Mouse (Mus musculus): ENCODE results near the gene Slc35e3. TPM values are rescaled to one million over a fixed set of nuclear protein-coding genes. Genes with fewer than 3 reads are reported as not detected.

The Slc35e3 gene
- polyA plus RNA-seq, 1 experiment = not detected

- Histone ChIP-seq H3K4me1 (ENCODE audit: control insufficient read depth) (no peaks in the 10 kb centered on the region), H3K4me3 (replicated peaks) (no peak overlapping the region), H3K9me3 (ENCODE audit: control insufficient read depth, low read length) (no peaks in the 10 kb centered on the region), H3K27me3 (ENCODE audit: control insufficient read depth) (no peaks in the 10 kb centered on the region), H3K36me3 (ENCODE audit: control insufficient read depth) (peaks cover 95% of the 10 kb centered on the region)
- TF ChIP-seq GATA1 (IDR thresholded peaks at IDR 0.05; ENCODE audit: low read length) = no peak
- no peak for TF ChIP-seq TAL1 (IDR thresholded peaks at IDR 0.05; ENCODE audit: low read length)
These were observed 37.7 kb upstream of the Slc35e3 start for GRCm38 (mm10) chr10:117783786-117784420.

- Histone ChIP-seq H3K4me3 (replicated peaks) (no peak overlapping the region), H3K36me3 (ENCODE audit: control insufficient read depth) (peaks cover 98% of the 10 kb centered on the region)
These were observed 36.5 kb upstream of the Slc35e3 start for GRCm38 (mm10) chr10:117782491-117783260.

GRCm38 (mm10) chr10:117782056-117782455, 35.9 kb upstream of the Slc35e3 start:
- Histone ChIP-seq H3K4me3 (replicated peaks) (no peak overlapping the region), H3K4me1 (ENCODE audit: control insufficient read depth) (no peaks in the 10 kb centered on the region), H3K9me3 (ENCODE audit: control insufficient read depth, low read length) (no peaks in the 10 kb centered on the region), H3K27me3 (ENCODE audit: control insufficient read depth) (no peaks in the 10 kb centered on the region), H3K36me3 (ENCODE audit: control insufficient read depth) (peaks cover 95% of the 10 kb centered on the region)
- TF ChIP-seq GATA1 (IDR thresholded peaks at IDR 0.05; ENCODE audit: low read length) (no peak), TAL1 (IDR thresholded peaks at IDR 0.05; ENCODE audit: low read length) (no peak)

More at GRCm38 (mm10) chr10:117782491-117783260, 36.5 kb upstream of the Slc35e3 start:
- TF ChIP-seq GATA1 (IDR thresholded peaks at IDR 0.05; ENCODE audit: low read length) = no peak
- no peak for TF ChIP-seq TAL1 (IDR thresholded peaks at IDR 0.05; ENCODE audit: low read length)
- H3K4me1 ChIP-seq (ENCODE audit: control insufficient read depth) = no peaks in the 10 kb centered on the region
- H3K27me3 ChIP-seq (ENCODE audit: control insufficient read depth) = no peaks in the 10 kb centered on the region
- no peaks in the 10 kb centered on the region for H3K9me3 ChIP-seq (ENCODE audit: control insufficient read depth, low read length)

- Histone ChIP-seq H3K27me3 (ENCODE audit: control insufficient read depth) (no peaks in the 10 kb centered on the region), H3K4me1 (ENCODE audit: control insufficient read depth) (no peaks in the 10 kb centered on the region; the same call in 1 of the 2 replicates), H3K36me3 (ENCODE audit: control insufficient read depth) (peaks cover 95% of the 10 kb centered on the region), H3K4me3 (replicated peaks) (no peak overlapping the region), H3K9me3 (ENCODE audit: control insufficient read depth, low read length) (no peaks in the 10 kb centered on the region)
- TF ChIP-seq GATA1 (IDR thresholded peaks at IDR 0.05; ENCODE audit: low read length) = no peak
- no peak for TF ChIP-seq TAL1 (IDR thresholded peaks at IDR 0.05; ENCODE audit: low read length)
These were observed 35.0 kb upstream of the Slc35e3 start for GRCm38 (mm10) chr10:117781021-117781725.

- no peaks in the 10 kb centered on the region; the same call in 1 of the 2 replicates for H3K4me1 ChIP-seq (ENCODE audit: control insufficient read depth)
- peaks cover 96% of the 10 kb centered on the region for H3K36me3 ChIP-seq (ENCODE audit: control insufficient read depth)
- no peaks in the 10 kb centered on the region for H3K9me3 ChIP-seq (ENCODE audit: control insufficient read depth, low read length)
- TF ChIP-seq GATA1 (IDR thresholded peaks at IDR 0.05; ENCODE audit: low read length) = no peak
- TF ChIP-seq TAL1 (IDR thresholded peaks at IDR 0.05; ENCODE audit: low read length) = no peak
- no peak overlapping the region for H3K4me3 ChIP-seq (replicated peaks)
- H3K27me3 ChIP-seq (ENCODE audit: control insufficient read depth) = no peaks in the 10 kb centered on the region
These were observed 34.2 kb upstream of the Slc35e3 start for GRCm38 (mm10) chr10:117780306-117780911.

GRCm38 (mm10) chr10:117779581-117780305, 33.6 kb upstream of the Slc35e3 start:
- Histone ChIP-seq H3K4me1 (ENCODE audit: control insufficient read depth) (no peaks in the 10 kb centered on the region; the same call in 1 of the 2 replicates), H3K27me3 (ENCODE audit: control insufficient read depth) (no peaks in the 10 kb centered on the region)
- no peak for TF ChIP-seq TAL1 (IDR thresholded peaks at IDR 0.05; ENCODE audit: low read length)
- TF ChIP-seq GATA1 (IDR thresholded peaks at IDR 0.05; ENCODE audit: low read length) = no peak

GRCm38 (mm10) chr10:117778951-117779350, 32.8 kb upstream of the Slc35e3 start:
- no peaks in the 10 kb centered on the region; the same call in 1 of the 2 replicates for H3K4me1 ChIP-seq (ENCODE audit: control insufficient read depth)
- peaks cover 97% of the 10 kb centered on the region for H3K36me3 ChIP-seq (ENCODE audit: control insufficient read depth)
- H3K4me3 ChIP-seq (replicated peaks) = no peak overlapping the region
- TF ChIP-seq GATA1 (IDR thresholded peaks at IDR 0.05; ENCODE audit: low read length) (no peak), TAL1 (IDR thresholded peaks at IDR 0.05; ENCODE audit: low read length) (no peak)
- no peaks in the 10 kb centered on the region for H3K27me3 ChIP-seq (ENCODE audit: control insufficient read depth)
- no peaks in the 10 kb centered on the region for H3K9me3 ChIP-seq (ENCODE audit: control insufficient read depth, low read length)

More at GRCm38 (mm10) chr10:117779581-117780305, 33.6 kb upstream of the Slc35e3 start:
- Histone ChIP-seq H3K9me3 (ENCODE audit: control insufficient read depth, low read length) (no peaks in the 10 kb centered on the region), H3K36me3 (ENCODE audit: control insufficient read depth) (peaks cover 96% of the 10 kb centered on the region), H3K4me3 (replicated peaks) (no peak overlapping the region)

- Histone ChIP-seq H3K9me3 (ENCODE audit: control insufficient read depth, low read length) (no peaks in the 10 kb centered on the region), H3K4me1 (ENCODE audit: control insufficient read depth) (no peaks in the 10 kb centered on the region; the same call in 1 of the 2 replicates), H3K4me3 (replicated peaks) (no peak overlapping the region), H3K36me3 (ENCODE audit: control insufficient read depth) (peaks cover 96% of the 10 kb centered on the region), H3K27me3 (ENCODE audit: control insufficient read depth) (no peaks in the 10 kb centered on the region)
- TF ChIP-seq GATA1 (IDR thresholded peaks at IDR 0.05; ENCODE audit: low read length) (no peak), TAL1 (IDR thresholded peaks at IDR 0.05; ENCODE audit: low read length) (no peak)
These were observed 32.3 kb upstream of the Slc35e3 start for GRCm38 (mm10) chr10:117778328-117778910.
